Mouse (Mus musculus): ENCODE measurements around the gene Wdr5.

Wdr5 gene

DNA sequence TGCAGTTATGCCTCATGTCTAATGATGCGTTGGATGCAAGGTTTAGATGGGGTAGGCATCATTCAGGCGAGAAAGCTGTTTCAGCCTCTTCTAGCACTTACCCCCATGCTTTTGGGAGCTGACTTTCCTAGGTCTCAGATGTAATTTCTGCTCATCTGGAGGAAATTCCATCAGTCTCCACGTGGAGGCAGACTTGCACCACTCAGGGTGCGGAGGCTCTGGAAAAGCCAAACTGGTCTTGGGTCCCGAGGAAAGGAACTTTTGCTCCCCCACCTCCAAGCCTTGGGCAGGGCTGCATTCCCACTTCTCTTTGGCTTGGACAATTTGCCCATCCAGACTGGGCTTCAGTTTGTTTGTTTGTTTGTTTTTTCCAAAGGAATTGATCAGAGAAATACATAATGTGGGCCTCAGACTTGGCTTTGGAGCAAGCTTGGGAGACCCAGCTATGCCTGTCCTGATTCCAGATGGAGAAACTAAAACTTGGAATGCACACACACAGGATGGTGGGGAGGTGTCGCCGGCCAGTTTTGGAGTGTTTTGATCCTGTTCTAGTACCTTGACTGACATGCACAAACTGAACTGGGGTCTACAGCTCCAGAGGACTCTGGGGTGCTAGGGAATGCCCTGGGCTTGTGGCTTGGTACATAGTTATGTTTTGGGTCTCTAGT, 37.8 kb downstream of the Wdr5 start:
- peak; percentile 60 for DNase-seq

DNA sequence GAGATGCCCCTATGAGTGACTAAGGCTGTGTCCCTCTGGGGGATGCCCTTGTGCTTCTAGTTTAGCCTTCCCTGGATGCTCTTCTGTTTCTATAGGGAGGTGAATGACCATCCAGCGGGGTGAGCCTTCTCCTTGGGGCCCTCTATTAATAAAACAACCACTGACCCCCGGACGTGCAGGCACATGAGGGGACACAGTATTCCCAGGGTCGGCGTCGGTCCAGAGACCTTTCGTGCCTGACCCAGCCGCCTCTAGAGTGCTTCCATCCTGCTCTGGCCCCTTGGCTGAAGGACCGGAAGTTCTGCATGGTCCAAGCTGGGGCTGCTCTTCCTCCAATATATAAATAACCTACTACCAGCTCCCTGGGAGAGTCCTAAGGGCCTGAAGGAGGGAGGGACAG, 39.4 kb downstream of the Wdr5 start:
- peak; percentile 22 for DNase-seq

DNA sequence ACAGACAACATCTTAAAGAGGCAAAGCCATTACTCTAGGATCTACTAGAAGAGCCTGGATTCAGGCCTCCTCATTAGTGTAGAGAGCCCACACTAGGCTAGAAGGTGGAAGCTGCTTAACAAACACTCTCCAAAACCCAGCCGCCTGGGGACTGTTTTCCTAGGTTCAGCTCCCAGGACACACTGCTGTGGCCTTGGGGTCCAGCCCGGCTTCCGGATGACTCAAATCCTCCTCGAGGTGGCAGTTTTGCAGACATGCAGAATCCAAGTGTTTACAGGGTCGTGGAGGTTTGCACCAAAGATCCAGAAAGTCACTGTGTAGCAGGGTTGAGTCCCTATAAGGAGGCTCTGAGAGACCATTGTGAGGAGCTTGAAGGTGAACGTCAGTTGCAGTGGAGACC, 42.0 kb downstream of the Wdr5 start:
- no peak for DNase-seq

- DNase-seq, result no peak
Observed at GRCm38 (mm10) chr2:27560708-27561123, 45.8 kb downstream of the Wdr5 start.

GRCm38 (mm10) chr2:27561159-27561558, 46.2 kb downstream of the Wdr5 start:
- DNase-seq, result no peak

DNA sequence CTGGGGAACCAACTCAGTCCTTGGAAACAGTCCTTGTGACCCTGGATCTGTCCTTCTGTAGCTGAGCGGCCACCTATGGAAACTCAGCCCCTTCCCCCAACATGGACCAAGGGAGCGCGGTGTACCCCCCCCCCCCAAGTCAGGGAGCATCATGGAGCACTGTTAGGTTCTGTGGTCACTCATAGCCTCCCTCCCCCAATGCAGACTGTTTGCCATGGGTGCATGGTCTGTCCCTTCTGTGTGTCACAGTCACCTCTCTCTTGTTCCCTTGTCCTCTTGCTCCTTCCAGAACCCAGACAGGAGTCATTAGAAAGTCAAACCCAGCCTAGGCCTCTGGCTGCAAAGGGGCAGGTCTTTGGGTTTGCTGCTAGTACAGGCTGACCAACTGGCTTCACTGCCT, 46.9 kb downstream of the Wdr5 start:
- DNase-seq, result no peak

DNA sequence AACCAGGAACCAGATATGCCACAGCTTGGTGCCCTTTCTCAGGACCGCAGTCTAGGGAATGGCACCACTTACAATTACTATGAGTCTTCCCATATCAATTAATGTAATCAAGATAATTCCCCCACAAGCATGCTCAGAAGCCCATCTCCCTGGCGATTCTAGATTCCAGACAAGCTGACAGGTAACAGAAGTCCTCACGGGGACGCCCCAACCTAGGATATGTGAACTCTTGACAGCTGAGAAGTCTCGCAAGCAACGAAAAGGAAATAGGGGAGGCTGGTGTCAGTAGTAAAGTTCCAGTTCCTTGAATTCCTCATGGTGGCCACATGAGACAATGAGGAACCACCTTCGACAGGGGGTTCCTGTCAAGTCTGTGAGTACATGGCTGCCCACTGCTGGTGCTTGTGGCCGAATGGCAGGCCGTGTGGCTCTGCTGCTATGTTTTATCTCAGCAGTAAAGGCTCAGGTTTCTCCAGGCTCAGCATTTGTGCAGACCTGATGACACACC, 48.7 kb downstream of the Wdr5 start:
- no peak for DNase-seq

DNA sequence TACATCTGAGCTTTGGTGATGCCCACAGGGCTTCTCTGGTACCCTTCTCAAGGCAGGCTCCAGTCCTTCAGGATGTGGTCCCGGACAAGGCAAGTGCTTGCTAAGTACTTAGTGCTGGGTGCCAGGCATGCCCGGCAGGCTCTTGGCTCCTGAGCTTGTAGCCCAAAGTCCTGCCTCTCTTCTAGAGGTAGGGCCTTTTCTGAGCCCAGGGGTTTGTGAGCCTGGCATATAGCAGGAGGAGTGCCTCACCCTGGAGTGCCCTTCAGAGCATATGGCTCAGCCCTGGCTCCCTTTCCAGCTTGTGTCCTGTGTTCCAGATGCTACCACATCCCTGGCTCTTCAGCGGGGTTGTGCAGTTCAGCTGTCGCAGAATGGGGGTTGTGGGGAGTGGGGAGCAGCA, 49.7 kb downstream of the Wdr5 start:
- no peak for DNase-seq

DNA sequence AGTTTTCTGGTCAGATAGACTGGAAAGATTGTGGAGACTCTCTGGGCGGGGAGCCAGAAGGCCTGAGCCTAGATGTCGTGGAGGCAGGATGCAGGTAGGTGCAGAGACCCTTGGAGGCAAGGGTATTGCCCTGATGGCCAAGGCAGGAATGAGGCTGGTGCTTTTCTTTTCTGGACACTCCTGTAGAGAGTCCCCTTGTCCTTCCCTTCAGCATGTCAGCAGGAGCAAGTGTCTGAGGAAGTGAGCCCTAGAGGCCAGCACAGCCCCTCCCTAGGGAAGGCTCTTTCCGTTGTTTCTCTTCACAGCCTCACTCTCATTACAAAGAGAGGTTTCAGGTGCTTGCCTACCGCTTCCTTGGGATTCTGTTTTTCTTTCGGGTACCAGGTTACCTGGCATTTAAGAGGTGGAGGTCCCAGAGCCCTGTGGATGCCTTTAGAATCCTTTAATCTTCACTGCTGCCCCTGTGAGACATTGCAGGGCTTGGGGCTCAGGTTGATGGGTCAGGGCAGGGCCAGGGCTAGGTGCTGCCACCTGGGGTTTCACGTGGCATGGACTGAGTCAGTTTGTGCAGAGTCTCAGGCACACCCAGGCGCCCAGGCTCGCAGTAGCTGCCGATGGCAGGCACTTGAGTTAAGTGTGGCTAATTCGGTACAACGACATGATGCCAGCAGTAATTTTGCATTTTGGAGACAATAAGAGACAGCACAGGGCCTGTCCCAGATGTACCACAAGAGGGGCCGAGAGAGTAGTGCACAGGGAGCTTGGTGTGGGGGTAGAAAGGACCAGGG, 50.6 kb downstream of the Wdr5 start:
- no peak for DNase-seq

DNA sequence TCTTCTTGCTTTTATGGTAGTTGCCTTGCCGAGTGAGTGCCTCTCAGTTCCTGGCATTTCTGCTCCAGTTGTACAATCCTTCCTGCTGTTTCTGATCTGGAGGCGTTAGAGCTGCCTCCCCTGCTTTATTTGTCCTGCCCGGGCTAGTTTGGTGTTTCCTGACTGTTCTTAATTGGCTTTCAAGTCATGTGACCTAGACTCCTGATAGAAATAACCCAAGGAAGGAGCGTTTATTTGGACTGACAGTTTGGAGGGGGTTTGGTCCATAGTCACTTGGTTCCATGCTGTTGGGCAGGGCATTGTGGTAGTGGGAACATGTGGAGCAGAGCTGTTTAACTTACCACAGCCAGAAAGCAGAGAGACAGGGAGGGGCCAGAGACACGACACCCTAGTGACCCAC, 55.9 kb downstream of the Wdr5 start:
- DNase-seq, result no peak

DNA sequence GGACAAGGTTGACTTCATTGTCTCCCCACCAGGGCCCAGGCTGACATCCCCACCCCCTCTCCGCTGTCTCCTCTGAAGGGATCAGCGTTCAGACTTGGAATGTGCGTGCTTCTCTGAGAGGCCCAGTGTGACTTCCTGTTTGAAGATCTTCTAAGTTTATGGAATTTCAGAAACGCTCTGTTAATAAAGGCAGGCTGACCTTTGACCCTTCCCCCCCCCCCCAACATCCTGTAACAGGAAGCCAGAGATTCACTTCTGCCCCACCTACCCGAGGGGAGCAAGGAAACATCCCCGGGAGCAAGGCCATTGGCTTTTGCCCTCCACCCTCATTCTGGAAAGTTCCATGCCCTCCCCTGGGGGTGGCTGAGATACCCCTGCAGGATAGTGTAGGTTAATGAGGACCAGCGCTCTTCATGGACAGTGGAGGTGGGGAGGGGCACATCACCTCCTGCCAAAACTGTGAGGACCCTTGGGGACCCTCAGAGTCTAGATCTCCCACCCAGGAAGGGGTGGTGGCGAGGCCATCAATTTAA, 57.4 kb downstream of the Wdr5 start:
- peak; percentile 44 for DNase-seq

DNA sequence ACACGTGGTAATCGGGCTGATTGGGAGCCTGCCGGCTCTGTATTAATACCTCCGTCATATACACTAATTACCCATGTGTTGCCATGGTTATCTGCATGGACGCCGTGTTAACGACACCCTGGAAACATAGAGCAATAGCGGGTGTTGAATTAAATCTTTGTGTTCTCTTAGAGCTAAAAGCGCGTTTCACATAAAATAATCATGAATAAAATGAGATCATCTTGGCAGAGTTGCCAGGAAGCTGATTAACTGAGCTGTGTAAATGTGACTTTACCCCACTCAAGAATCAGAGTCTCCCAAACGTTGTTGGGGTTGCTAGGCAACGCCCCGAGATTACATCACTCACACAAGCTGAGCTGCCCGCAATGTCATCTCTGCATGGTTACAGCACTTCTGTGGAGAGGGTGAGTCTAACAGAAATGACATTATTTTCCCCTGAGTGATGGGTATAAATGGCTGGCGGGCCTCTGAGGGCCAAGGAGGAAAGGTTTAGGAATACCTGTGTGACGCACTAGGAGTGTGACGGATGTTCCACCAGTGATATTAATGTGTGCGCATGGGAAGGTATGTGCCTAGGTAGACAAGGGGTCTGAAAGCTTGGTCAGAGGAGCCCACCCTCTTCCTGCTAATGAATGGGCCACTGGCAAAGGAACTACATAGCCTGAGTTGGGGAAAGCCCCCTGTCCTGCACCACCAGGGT, 58.1 kb downstream of the Wdr5 start:
- DNase-seq, result peak; percentile 36

DNA sequence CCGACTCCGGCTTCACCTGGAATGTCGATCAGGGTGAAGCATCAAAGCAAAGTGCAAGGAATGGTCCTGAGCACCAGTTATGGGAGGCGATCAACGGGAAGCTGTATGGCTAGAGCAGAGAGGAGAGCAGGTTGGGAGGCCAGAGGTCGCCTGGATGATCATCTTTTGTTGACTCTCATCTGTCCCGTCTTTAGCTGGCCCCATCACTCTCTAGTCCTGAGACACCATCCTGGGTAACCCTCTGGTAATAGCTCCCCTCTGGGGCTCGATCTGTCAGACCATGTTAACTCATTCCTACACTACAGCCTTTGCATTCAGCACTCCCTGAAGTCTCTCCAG, 58.6 kb downstream of the Wdr5 start:
- DNase-seq, result no peak

DNA sequence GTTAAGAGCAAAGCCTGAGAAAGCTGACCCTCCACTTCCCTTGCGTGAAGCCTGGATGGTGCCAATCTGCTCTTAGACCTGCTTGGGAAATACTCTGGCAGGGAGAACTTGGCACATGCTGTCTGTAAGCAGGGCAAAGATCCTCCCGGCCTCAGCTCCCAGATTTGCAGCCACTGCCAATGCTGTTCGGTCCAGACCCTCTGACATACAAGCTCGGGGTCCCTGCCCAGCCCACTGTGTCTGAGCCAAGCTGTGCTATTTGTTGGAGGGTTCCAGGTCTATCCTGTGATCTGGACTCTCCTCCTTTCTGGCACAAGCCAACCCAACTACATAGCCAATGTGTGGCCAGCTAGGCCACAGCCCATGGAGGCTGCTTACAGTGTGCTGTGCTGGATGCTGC, 61.5 kb downstream of the Wdr5 start:
- no peak for DNase-seq

DNA sequence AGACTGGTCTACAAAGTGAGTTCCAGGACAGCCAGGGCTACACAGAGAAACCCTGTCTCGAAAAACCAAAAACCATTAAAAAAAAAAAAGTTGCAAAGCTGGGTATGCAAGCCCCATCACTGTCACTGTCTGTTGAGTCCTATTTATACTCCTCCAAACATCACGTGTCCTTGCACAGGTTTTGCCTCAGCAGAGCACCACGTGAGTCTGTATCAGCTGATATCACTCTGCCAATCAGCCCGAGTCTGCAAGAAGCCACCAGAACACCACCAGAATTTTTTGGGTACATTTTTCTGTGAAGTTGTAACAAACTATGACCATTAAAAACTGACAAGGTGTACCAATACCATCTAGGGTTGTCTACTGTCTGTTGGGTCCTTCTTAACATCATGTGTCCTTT, 63.6 kb downstream of the Wdr5 start:
- no peak for DNase-seq

- no peak for DNase-seq
Observed at GRCm38 (mm10) chr2:27582112-27582511, 67.2 kb downstream of the Wdr5 start.

DNA sequence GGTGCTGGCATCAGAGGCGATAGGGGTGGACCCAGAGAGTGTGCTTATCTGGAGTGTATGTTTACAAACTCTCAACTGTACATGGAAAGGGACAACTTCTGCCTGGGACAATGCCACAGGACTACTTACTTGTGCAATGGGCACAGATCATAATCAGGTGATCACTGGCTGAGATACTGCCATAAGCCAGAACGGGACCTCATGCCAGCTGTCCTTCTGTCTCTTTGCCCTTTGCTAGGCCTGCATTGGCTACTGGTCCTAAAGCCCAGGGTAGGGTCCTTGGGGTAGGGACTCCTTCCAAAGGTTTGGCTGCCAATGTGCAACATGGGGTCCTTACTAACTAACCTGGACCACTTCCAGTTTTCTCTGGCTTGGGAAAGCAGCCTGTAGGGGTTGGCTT, 68.1 kb downstream of the Wdr5 start:
- DNase-seq, result no peak

- DNase-seq, result no peak
Observed at GRCm38 (mm10) chr2:27584546-27584945, 69.6 kb downstream of the Wdr5 start.
